Mouse (Mus musculus): ENCODE results near the gene Egfr. TPM values are rescaled to one million over a fixed set of nuclear protein-coding genes. Genes with fewer than 3 reads are reported as not detected.
A peak's percentile ranks its signal among the peaks of the same experiment; 100 is the strongest.

Gene Egfr
- polyA plus RNA-seq, 1 experiment from 2014 or later: 26.3 TPM

GRCm38 (mm10) chr11:16816414-16816813 is 64.4 kb downstream of the Egfr start:
- WGBS (ENCODE audit: insufficient replicate concordance): 82% methylated on average over 9 of the region's 9 CpGs
- no peak overlapping the region for H3K9ac ChIP-seq (replicated peaks)
- no peaks in the 10 kb centered on the region for H3K36me3 ChIP-seq (replicated peaks; ENCODE audit: insufficient read depth, low read length)
- H3K4me3 ChIP-seq (ENCODE audit: low read depth, low read length): no peak overlapping the region
- no peak overlapping the region for H3K4me2 ChIP-seq (ENCODE audit: low read depth, low read length)
- DNase-seq (no peak), ATAC-seq (no peak)
- no peaks in the 10 kb centered on the region for H3K9me3 ChIP-seq (ENCODE audit: low read length)
- H3K4me1 ChIP-seq (ENCODE audit: insufficient read depth): peaks cover 2% of the 10 kb centered on the region; the same call in 1 of the 2 replicates
- TF ChIP-seq CTCF (IDR thresholded peaks at IDR 0.05; ENCODE audit: low read depth) (no peak), EP300 (IDR thresholded peaks at IDR 0.05; ENCODE audit: low read depth) (no peak)
- no peaks in the 10 kb centered on the region for H3K27me3 ChIP-seq (ENCODE audit: insufficient read depth, low read length)
- no peak overlapping the region for H3K27ac ChIP-seq (ENCODE audit: low read depth)

GRCm38 (mm10) chr11:16817336-16818034 is 65.5 kb downstream of the Egfr start:
- WGBS (ENCODE audit: insufficient replicate concordance): 53% methylated on average over 6 of the region's 6 CpGs
- Histone ChIP-seq H3K9ac (replicated peaks) (no peak overlapping the region), H3K4me1 (ENCODE audit: insufficient read depth) (peaks cover 8% of the 10 kb centered on the region; the same call in 1 of the 2 replicates), H3K9me3 (ENCODE audit: low read length) (no peaks in the 10 kb centered on the region), H3K4me2 (ENCODE audit: low read depth, low read length) (no peak overlapping the region), H3K36me3 (replicated peaks; ENCODE audit: insufficient read depth, low read length) (no peaks in the 10 kb centered on the region), H3K4me3 (ENCODE audit: low read depth, low read length) (no peak overlapping the region), H3K27me3 (ENCODE audit: insufficient read depth, low read length) (no peaks in the 10 kb centered on the region), H3K27ac (ENCODE audit: low read depth) (no peak overlapping the region)
- ATAC-seq: no peak
- TF ChIP-seq EP300 (IDR thresholded peaks at IDR 0.05; ENCODE audit: low read depth) (no peak), CTCF (IDR thresholded peaks at IDR 0.05; ENCODE audit: low read depth) (no peak)
- no peak for DNase-seq

GRCm38 (mm10) chr11:16819424-16819823 is 67.4 kb downstream of the Egfr start:
- TF ChIP-seq EP300 (IDR thresholded peaks at IDR 0.05; ENCODE audit: low read depth) (no peak), CTCF (IDR thresholded peaks at IDR 0.05; ENCODE audit: low read depth) (no peak)
- peaks cover 8% of the 10 kb centered on the region; the same call in 1 of the 2 replicates for H3K4me1 ChIP-seq (ENCODE audit: insufficient read depth)
- no peak overlapping the region for H3K9ac ChIP-seq (replicated peaks)
- WGBS (ENCODE audit: insufficient replicate concordance): 85% methylated on average over 1 of the region's 1 CpGs
- no peak overlapping the region for H3K4me2 ChIP-seq (ENCODE audit: low read depth, low read length)
- H3K27ac ChIP-seq (ENCODE audit: low read depth): no peak overlapping the region
- no peaks in the 10 kb centered on the region for H3K36me3 ChIP-seq (replicated peaks; ENCODE audit: insufficient read depth, low read length)
- no peaks in the 10 kb centered on the region for H3K9me3 ChIP-seq (ENCODE audit: low read length)
- no peak overlapping the region for H3K4me3 ChIP-seq (ENCODE audit: low read depth, low read length)
- H3K27me3 ChIP-seq (ENCODE audit: insufficient read depth, low read length): no peaks in the 10 kb centered on the region
- DNase-seq: no peak
- ATAC-seq: no peak

- Histone ChIP-seq H3K27me3 (ENCODE audit: insufficient read depth, low read length) (no peaks in the 10 kb centered on the region), H3K9me3 (ENCODE audit: low read length) (no peaks in the 10 kb centered on the region), H3K9ac (replicated peaks) (no peak overlapping the region), H3K4me1 (ENCODE audit: insufficient read depth) (peaks cover 8% of the 10 kb centered on the region; the same call in 1 of the 2 replicates), H3K36me3 (replicated peaks; ENCODE audit: insufficient read depth, low read length) (no peaks in the 10 kb centered on the region), H3K4me2 (ENCODE audit: low read depth, low read length) (no peak overlapping the region), H3K4me3 (ENCODE audit: low read depth, low read length) (no peak overlapping the region), H3K27ac (ENCODE audit: low read depth) (no peak overlapping the region)
- ATAC-seq (peak; percentile 35), DNase-seq (no peak)
- WGBS (ENCODE audit: insufficient replicate concordance): 66% methylated on average over 6 of the region's 6 CpGs
- no peak for TF ChIP-seq EP300 (IDR thresholded peaks at IDR 0.05; ENCODE audit: low read depth)
- no peak for TF ChIP-seq CTCF (IDR thresholded peaks at IDR 0.05; ENCODE audit: low read depth)
Observed at GRCm38 (mm10) chr11:16820138-16820537, 68.1 kb downstream of the Egfr start.

- Histone ChIP-seq H3K4me2 (ENCODE audit: low read depth, low read length) (no peak overlapping the region), H3K27me3 (ENCODE audit: insufficient read depth, low read length) (no peaks in the 10 kb centered on the region), H3K36me3 (replicated peaks; ENCODE audit: insufficient read depth, low read length) (no peaks in the 10 kb centered on the region), H3K4me1 (ENCODE audit: insufficient read depth) (peaks cover 8% of the 10 kb centered on the region; the same call in 1 of the 2 replicates), H3K9ac (replicated peaks) (no peak overlapping the region), H3K9me3 (ENCODE audit: low read length) (no peaks in the 10 kb centered on the region), H3K27ac (ENCODE audit: low read depth) (no peak overlapping the region), H3K4me3 (ENCODE audit: low read depth, low read length) (no peak overlapping the region)
- no peak for DNase-seq
- WGBS (ENCODE audit: insufficient replicate concordance): 77% methylated on average over 6 of the region's 6 CpGs
- TF ChIP-seq EP300 (IDR thresholded peaks at IDR 0.05; ENCODE audit: low read depth) (no peak), CTCF (IDR thresholded peaks at IDR 0.05; ENCODE audit: low read depth) (no peak)
- no peak for ATAC-seq
Observed at GRCm38 (mm10) chr11:16821668-16822254, 69.8 kb downstream of the Egfr start.

- peaks cover 8% of the 10 kb centered on the region; the same call in 1 of the 2 replicates for H3K4me1 ChIP-seq (ENCODE audit: insufficient read depth)
- no peak overlapping the region for H3K4me3 ChIP-seq (ENCODE audit: low read depth, low read length)
- TF ChIP-seq EP300 (IDR thresholded peaks at IDR 0.05; ENCODE audit: low read depth): no peak
- no peak for TF ChIP-seq CTCF (IDR thresholded peaks at IDR 0.05; ENCODE audit: low read depth)
- DNase-seq (no peak), ATAC-seq (no peak)
- no peak overlapping the region for H3K4me2 ChIP-seq (ENCODE audit: low read depth, low read length)
- no peaks in the 10 kb centered on the region for H3K9me3 ChIP-seq (ENCODE audit: low read length)
- WGBS (ENCODE audit: insufficient replicate concordance): 74% methylated on average over 4 of the region's 4 CpGs
- H3K27ac ChIP-seq (ENCODE audit: low read depth): no peak overlapping the region
- H3K36me3 ChIP-seq (replicated peaks; ENCODE audit: insufficient read depth, low read length): no peaks in the 10 kb centered on the region
- no peaks in the 10 kb centered on the region for H3K27me3 ChIP-seq (ENCODE audit: insufficient read depth, low read length)
- no peak overlapping the region for H3K9ac ChIP-seq (replicated peaks)
Observed at GRCm38 (mm10) chr11:16823830-16824545, 72.0 kb downstream of the Egfr start.
